Mouse (Mus musculus): ENCODE data around the gene Cyb5d1.

The Cyb5d1 gene

GRCm38 (mm10) chr11:69395235-69395633 is at the start of gene Cyb5d1, which contains the start of gene Naa38:
Cyb5d1 (minus strand) TSS chr11:69395631.
Naa38 (plus strand) TSS chr11:69395487.
- peak; percentile 83 for DNase-seq (ENCODE audit: low read depth, low spot score)

DNA sequence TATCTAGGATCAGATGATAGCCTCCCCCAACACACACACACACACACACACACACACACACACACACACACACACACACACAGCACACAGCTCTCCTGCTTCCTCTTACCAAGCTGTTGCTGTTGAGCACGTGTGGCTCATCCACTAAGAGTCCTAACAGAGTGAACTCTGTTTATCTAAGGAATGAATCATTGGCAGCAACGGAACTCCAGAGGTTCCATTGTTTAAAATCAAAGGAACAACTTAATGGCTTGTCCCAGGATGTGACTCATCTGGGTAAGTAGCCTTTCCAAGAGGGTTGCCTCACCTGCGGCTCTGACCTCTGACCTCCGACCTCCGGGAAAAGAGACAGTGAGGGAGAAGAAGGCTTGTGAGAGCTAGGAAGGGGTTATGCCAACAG is 47.9 kb upstream of the Cyb5d1 start:
- DNase-seq (ENCODE audit: low read depth, low spot score) = no peak

GRCm38 (mm10) chr11:69437291-69437690 is 41.9 kb upstream of the Cyb5d1 start:
- no peak for DNase-seq (ENCODE audit: low read depth, low spot score)

DNA sequence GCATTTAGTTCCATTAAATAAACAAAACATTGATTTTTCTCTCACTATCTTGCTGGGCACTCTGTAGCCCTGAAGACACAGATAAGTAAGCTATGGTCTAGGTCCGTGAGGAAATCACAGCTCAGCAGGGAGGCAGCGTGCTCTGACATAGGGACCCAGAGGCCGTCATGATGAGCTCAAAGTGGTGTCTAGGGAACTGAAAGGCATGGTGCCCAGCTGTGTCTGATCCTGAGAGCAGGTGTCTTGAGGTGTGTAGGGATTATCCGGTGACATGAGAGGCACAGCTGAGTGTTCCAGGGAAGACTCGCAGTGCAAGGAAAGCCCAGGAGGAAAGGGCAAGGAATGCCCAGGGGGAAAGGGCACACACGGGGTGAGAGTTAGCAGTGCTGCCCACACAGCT is 37.8 kb upstream of the Cyb5d1 start:
- no peak for DNase-seq (ENCODE audit: low read depth, low spot score)

- no peak for DNase-seq (ENCODE audit: low read depth, low spot score)
Measured at GRCm38 (mm10) chr11:69432640-69432982, 37.2 kb upstream of the Cyb5d1 start.

DNA sequence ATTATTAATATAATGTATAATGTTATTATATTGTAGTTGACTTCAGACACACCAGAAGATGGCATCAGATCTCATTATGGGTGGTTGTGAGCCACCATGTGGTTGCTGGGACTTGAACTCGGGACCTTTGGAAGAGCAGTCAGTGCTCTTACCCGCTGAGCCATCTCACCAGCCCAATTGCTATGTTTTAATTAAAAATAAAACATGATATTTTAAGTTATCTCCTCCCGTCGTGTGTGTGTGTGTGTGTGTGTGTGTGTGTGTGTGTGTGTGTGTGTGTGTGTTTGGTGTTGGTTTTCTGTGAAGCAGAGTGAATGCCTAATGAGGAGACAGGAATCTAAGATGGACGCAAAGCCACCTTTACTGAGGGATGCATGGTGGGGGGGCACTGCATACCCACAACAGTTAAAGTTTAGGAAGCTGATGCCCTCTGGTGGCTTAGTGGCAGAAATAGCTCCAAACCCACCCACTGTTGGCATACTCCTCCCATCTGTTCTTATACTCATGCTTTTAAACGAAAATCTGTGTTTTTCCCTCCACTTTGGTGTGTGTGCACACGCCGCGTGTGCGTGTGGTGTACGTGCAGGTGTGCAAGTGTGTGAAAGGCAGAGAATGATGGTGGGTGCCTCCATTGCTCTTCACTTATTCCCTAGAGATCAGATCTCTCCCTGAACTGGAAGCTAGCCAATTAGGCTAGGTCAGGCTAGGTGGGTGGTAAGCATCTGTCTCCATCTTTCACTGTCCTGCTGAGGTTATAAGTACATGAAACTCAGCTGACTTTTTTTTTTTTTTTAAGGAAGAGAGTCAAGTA is 36.6 kb upstream of the Cyb5d1 start:
- DNase-seq (ENCODE audit: low read depth, low spot score) = peak; percentile 76

DNA sequence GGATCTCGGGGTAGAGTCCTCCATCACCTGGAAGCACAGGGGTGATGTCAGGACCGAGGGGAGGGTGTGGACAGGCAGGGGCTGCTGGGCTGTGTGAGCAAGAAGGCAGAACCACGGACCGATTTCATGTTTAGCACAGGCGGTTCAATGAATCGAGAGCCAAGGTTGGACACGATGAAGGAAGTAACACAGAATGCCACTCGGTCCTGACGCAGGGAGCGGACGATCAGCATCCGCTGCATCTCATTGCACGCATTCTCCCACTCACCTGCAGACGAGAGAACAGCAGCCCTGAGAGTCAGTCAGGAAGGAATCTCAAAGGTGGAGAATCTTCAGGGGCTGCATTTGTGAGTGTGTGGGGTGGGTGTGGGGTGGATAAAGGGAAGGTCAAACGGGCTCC is 35.2 kb upstream of the Cyb5d1 start:
- no peak for DNase-seq (ENCODE audit: low read depth, low spot score)

DNA sequence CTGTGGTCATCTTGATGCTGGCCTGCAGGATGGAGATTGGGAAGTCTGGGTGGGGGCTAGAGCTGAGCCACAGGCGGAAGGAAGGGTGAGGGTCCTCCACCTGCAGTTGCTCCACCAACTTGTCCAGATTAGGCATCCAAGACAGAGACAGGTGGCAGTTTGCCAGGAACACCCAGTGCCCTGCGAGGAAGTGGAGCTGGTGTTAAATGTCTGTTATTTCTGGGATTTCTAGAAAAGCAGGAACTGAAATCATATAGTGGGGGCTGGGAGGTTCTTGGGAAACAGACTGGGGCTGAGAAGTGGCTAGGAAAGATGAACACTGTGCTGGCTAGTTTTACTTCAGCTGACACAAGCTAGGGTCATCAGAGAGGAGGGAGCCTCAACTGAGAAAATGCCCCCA is 33.9 kb upstream of the Cyb5d1 start:
- DNase-seq (ENCODE audit: low read depth, low spot score) = no peak

GRCm38 (mm10) chr11:69428751-69429150 is 33.3 kb upstream of the Cyb5d1 start:
- no peak for DNase-seq (ENCODE audit: low read depth, low spot score)

GRCm38 (mm10) chr11:69426246-69426645 is 30.8 kb upstream of the Cyb5d1 start:
- DNase-seq (ENCODE audit: low read depth, low spot score) = no peak

DNA sequence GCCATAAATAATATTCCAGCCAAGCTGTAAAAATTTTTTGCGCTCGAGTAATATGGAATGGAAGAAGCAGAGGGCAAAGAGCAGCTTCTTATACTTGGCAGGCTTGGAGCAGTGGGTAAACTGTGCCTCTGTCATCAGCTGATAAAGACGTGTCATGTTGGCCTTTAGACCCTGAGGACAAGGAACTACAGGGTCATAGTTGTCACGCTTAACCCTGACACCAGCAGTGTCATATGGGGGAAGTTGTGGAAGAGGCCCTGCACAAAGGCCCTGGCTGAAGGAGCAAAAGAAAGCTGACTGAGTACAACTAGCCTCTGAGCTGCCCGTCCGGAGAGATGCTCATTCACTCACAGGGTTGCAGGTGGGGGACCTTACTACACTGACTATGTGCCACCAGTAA is 28.5 kb upstream of the Cyb5d1 start:
- no peak for DNase-seq (ENCODE audit: low read depth, low spot score)

- DNase-seq (ENCODE audit: low read depth, low spot score) = no peak
Measured at GRCm38 (mm10) chr11:69422842-69423241, 27.4 kb upstream of the Cyb5d1 start.

DNA sequence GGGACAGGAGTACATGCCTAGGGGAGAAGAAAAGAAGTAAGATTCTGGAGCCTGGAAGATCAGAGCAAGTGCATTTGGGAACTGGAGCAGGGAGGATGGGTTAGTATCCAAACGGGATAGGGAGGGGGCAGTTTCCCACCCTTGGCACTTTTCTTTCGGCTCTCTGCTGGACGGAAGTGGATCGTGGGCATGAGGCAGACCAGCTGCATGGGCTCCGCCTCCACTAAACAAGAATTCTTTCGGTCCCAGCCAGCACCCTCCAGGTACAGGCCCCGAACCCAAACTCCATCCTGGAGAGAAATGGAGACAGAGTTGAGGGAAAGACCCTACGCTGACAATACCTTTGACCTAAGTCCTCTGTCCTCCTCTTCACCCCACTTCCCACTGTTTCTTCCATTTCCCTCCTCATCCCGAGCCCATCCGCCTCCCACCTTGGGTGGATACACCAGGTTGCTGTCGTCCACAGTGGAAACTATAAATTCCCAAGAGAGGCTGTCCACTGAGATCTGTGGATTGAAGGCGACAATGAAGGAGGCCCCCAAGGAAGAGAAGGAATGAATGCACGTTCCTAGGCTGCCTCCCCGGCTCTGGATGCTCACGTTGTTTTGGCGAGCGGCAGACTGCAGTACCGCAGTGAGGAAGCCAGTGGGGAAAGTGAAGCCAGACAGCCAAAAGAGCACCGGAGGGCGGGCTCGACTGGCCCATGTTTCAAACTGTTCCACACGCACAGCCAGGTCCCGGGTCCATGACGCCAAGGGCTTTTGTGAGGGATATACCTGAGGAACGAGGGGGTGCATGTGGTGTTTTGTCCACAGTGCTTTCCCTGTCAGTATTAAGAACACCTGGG is 25.9 kb upstream of the Cyb5d1 start:
- DNase-seq (ENCODE audit: low read depth, low spot score) = no peak

- DNase-seq (ENCODE audit: low read depth, low spot score) = no peak
Measured at GRCm38 (mm10) chr11:69420554-69421000, 25.1 kb upstream of the Cyb5d1 start.

DNA sequence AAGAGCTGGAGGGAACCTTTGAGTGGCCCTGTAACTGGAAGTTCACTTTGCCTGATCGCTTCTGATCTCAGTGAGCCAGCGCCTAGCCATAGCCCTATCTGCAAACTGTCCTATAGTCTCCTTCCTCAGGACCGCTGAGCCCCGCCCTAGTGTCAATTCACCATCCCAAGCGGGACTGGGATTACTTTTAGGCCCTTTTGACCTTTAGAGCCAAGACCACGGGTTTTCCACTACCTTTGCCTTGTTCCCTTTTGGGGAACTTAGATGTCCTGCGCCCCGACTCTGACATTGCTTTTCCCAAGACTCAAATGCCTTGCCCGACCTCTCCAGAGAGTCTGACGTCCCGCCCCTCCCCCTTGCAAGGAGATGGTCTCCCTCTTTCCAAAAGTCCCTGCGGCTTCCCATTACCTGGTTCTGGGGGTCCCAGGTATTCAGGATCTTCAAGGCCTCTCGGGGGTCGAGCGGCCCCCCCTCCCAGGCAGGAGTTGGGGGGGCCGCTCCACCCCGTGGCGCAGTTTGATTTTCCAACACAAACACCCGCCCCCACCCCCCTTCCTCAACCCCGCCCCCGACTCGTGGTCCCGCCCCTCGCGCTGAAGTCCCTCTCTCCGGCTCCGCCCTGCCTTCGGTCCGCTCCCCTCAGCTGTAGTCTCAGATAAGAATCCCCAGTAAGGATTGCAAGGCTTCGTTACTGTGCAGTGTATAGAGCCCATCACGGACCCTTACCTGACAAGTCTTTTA is 24.6 kb upstream of the Cyb5d1 start:
- no peak for DNase-seq (ENCODE audit: low read depth, low spot score)

DNA sequence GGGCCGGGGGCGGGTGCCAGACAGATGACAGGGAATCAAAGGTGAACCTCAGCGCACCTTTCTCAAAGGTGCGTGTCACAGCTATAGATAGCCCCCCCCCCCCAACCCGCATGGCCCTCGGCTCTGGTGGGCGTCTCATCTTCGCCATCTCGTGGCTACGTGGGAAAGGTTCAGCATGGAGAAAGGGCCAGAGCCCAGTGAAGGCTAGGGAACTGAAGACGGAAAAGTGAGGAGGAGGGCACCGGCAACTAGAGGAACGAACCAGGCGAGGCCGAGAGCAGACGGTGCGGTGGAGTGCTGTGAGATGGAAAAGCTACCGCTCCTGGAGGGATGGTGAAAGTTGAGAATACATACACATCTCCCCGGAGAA is 24.0 kb upstream of the Cyb5d1 start:
- DNase-seq (ENCODE audit: low read depth, low spot score) = no peak

DNA sequence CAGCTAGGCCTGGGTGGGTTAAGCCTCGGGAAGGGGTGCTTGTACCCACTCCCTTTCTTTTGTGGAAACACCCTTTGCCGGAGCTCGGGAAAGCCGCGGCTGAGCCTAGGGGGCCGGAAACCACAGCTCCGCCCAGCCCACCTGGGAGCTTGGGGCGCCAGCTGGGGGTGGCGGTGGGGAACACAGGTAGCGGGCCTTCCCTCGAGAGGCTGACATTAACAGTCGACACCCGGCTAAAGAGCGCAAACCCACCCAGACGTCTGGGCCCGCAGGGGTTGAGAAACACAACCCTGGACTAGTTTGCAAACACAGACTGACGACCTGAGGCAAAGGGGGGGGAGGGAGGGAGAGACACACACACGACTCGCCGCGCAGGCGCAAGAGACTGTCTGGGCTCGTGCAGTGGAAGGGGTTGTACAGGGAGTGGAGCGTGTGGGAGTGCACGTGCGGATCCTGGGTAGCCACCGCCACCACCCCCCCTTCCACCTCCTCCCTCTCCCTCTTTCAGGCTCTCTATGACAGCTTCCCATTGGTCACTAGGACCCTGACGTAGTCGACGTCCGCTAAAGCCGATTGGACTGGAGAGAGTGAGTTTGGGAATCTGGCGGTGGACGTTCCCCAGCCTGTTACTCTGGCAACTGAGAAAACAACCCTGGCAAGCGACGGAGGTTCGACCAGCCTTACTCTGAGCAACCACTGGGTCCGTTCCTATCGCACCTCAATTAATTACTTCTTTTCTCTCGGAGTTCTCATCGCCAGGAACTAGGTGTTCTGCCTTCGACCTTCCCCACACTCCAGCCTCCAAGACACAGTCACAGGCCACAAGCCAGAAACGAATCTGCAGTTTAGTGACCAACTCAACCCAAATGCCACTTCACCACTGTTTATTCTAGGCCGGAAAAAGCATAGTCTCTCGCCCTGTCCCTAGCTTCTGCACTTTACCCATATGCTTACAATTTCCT is 23.3 kb upstream of the Cyb5d1 start:
- peak; percentile 91 for DNase-seq (ENCODE audit: low read depth, low spot score)

GRCm38 (mm10) chr11:69417449-69418384 is 22.3 kb upstream of the Cyb5d1 start:
- peak; percentile 91 for DNase-seq (ENCODE audit: low read depth, low spot score)

DNA sequence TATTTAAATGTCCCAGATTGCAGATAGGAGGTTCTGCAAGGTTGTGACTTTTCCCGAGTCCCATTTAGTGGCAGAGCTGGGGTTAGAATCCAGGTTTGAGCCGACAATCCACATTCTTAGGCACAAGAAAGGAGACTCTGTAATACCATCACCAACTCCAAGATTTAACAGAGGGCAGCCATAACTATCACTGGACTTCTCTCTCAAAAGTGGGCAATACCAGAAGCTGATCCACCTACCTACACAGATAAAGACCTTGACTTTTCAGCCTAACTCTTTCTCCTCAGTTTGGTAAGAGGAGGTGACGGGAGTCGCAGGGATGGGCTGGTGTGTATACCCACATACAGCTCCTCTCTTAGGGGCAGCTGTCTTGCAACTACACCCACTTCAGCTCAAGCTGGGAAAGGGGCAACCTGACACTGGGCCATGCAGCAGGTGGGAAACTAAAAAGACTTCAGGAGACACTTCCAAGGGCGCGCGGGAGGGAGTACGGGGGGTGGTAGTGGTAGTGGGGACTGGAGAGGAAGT is 21.6 kb upstream of the Cyb5d1 start:
- DNase-seq (ENCODE audit: low read depth, low spot score) = no peak

GRCm38 (mm10) chr11:69416509-69416908 is 21.1 kb upstream of the Cyb5d1 start:
- no peak for DNase-seq (ENCODE audit: low read depth, low spot score)

Data from retina, postnatal 7 days (tissue).